Mouse (Mus musculus) thymus, adult 2 months (tissue): ENCODE measurements around the gene Aoah. TPM values are rescaled to one million over a fixed set of nuclear protein-coding genes. Genes with fewer than 3 reads are reported as not detected.

Experiments used
- DNase-seq: peaks from one replicate; pipeline ENCODE4 v3.0.0; 2021
- H3K27ac ChIP-seq: fragments of 200-500 bp; 2 replicates; pipeline ENCODE4 v1.5.1; 2012; ENCODE audit warnings: low read length, control low read depth; ENCODE audit not compliant: control insufficient read depth, insufficient read depth
- H3K27me3 ChIP-seq: fragments of 200-500 bp; 2 replicates; pipeline ENCODE4 v1.6.1; 2012; ENCODE audit warnings: mild to moderate bottlenecking, low read length, moderate library complexity, mixed read lengths; ENCODE audit not compliant: control insufficient read depth, insufficient read depth
- H3K36me3 ChIP-seq: fragments of 200-500 bp; 2 replicates; pipeline ENCODE4 v1.6.1; 2012; ENCODE audit warnings: mild to moderate bottlenecking, low read length, moderate library complexity; ENCODE audit not compliant: control insufficient read depth, insufficient read depth
- H3K4me1 ChIP-seq: fragments of 200-500 bp; replicated peaks from 2 replicates; pipeline ENCODE4 v1.6.1; 2012; ENCODE audit warnings: low read length; ENCODE audit not compliant: control insufficient read depth, insufficient read depth
- H3K4me3 ChIP-seq: fragments of 200-500 bp; 2 replicates; pipeline ENCODE4 v1.5.1; 2012; ENCODE audit warnings: mild to moderate bottlenecking, low read length, control low read depth, moderate library complexity; ENCODE audit not compliant: control insufficient read depth, insufficient read depth
- CTCF ChIP-seq: fragments of 200-500 bp; IDR thresholded peaks from 2 replicates; pipeline ENCODE4 v1.5.1; 2012; ENCODE audit warnings: mild to moderate bottlenecking, control low read depth, low read length, moderate library complexity, borderline replicate concordance; ENCODE audit not compliant: control insufficient read depth, poor library complexity, insufficient read depth; ENCODE audit errors: extremely low read depth
- POLR2A ChIP-seq: fragments of 200-500 bp; IDR thresholded peaks from 2 replicates; pipeline ENCODE4 v1.6.1; 2012; ENCODE audit warnings: mild to moderate bottlenecking, low read length, control low read depth, moderate library complexity; ENCODE audit not compliant: control insufficient read depth, poor library complexity, insufficient read depth; ENCODE audit errors: extremely low read depth
- WGBS: fragments of 180-500 bp; shearing (Covaris S2); methylation state at CpG from one replicate; pipeline ENCODE4 v1.1.7; 2018; 5-methylcytosine and 5-hydroxymethylcytosine counted together
- polyA plus RNA-seq: library from polyadenylated mRNA; depleted of rRNA; stranded (reverse); fragments of >200 nt; gene quantifications from 2 replicates; pipeline ENCODE4 v1.2.3, GENCODE M21; 2012

Aoah gene
- polyA plus RNA-seq, 1 experiment = 2.0 TPM

GRCm38 (mm10) chr13:20936016-20936415 is 142.1 kb downstream of the Aoah start:
- Histone ChIP-seq H3K27ac (no peak overlapping the region), H3K4me3 (no peak overlapping the region), H3K36me3 (no peaks in the 10 kb centered on the region), H3K4me1 (no peaks in the 10 kb centered on the region), H3K27me3 (no peaks in the 10 kb centered on the region)
- TF ChIP-seq POLR2A (no peak), CTCF (no peak)
- DNase-seq = no peak

GRCm38 (mm10) chr13:20937452-20937851 is 143.5 kb downstream of the Aoah start:
- H3K4me1 ChIP-seq = no peaks in the 10 kb centered on the region

DNA sequence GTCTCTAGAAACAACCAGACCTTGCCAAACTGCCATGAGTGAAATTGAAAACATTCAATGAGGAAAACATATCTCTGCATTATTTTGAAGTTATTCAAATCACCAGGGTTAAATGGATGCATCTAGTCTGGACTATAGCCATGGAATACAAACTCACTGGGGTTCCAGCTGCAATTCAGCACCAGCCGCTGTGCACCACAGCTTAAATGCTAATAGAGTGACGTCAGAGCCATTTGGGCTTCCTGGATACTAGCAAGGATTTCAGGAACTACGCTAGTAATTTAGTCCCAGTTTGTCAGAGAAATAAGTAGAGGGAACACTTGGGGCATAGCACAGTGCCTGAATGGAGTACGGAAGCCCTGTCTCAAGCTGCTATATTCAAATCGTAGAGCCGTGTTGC is 145.2 kb downstream of the Aoah start:
- Histone ChIP-seq H3K36me3 (no peaks in the 10 kb centered on the region), H3K27me3 (no peaks in the 10 kb centered on the region), H3K4me1 (no peaks in the 10 kb centered on the region), H3K4me3 (no peak overlapping the region), H3K27ac (no peak overlapping the region)
- 90% methylated on average over 6 of the region's 6 CpGs for WGBS
- TF ChIP-seq POLR2A = no peak
- no peak for TF ChIP-seq CTCF
- DNase-seq = no peak

More at GRCm38 (mm10) chr13:20937452-20937851, 143.5 kb downstream of the Aoah start:
- Histone ChIP-seq H3K4me3 (no peak overlapping the region), H3K27me3 (no peaks in the 10 kb centered on the region), H3K36me3 (no peaks in the 10 kb centered on the region), H3K27ac (no peak overlapping the region)
- 6% methylated on average over 5 of the region's 5 CpGs for WGBS
- TF ChIP-seq POLR2A = no peak
- peak; percentile 77; the same call in 1 of the 2 replicates for TF ChIP-seq CTCF
- DNase-seq = peak; percentile 54

DNA sequence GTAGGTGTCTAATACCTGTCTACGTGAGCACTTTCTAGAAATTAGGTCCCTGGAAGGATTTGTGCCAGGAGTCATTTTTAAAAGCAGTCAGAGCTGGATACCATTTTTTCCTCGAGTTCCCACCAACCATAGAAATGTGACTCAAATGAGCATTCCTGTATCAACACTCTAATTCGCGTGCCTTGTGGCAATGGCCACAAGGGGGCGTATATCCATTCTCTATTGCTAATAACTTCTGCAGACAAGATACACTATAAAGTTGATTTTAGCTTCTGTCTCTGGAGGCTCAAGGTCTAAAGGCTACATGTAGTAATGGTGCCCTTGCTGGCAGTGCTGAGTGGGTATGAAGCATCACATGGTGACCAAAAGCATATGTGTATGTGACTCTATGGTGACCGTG is 146.5 kb downstream of the Aoah start:
- Histone ChIP-seq H3K4me3 (no peak overlapping the region), H3K27ac (no peak overlapping the region), H3K27me3 (no peaks in the 10 kb centered on the region), H3K4me1 (no peaks in the 10 kb centered on the region), H3K36me3 (no peaks in the 10 kb centered on the region)
- 57% methylated on average over 6 of the region's 6 CpGs for WGBS
- no peak for TF ChIP-seq POLR2A
- TF ChIP-seq CTCF = no peak
- DNase-seq = peak; percentile 20

DNA sequence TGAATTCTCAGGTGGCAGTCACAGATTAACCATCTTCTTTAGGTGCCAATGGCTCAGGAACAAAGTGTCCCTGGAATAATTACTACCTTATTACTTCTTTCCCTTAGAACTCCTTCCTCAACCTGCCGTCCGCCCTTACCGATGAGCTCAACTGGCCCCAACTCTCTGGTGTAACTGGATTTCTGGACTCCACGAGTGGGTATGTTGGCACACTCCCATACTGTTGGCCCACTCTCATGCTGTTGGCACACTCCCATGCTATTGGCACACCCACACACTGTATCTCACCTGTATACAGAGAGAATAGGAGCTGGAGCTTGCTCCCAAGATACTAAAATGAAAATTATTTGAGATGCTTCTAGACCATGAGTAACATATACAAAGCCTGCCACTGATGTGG is 147.8 kb downstream of the Aoah start:
- H3K27me3 ChIP-seq = no peaks in the 10 kb centered on the region
- no peaks in the 10 kb centered on the region for H3K4me1 ChIP-seq
- TF ChIP-seq CTCF (no peak), POLR2A (no peak)
- no peak overlapping the region for H3K27ac ChIP-seq
- H3K36me3 ChIP-seq = no peaks in the 10 kb centered on the region
- no peak for DNase-seq
- WGBS = 96% methylated on average over 4 of the region's 4 CpGs
- H3K4me3 ChIP-seq = no peak overlapping the region

- WGBS = 95% methylated on average over 3 of the region's 3 CpGs
- no peak overlapping the region for H3K4me3 ChIP-seq
- H3K27ac ChIP-seq = no peak overlapping the region
- H3K4me1 ChIP-seq = no peaks in the 10 kb centered on the region
- H3K36me3 ChIP-seq = no peaks in the 10 kb centered on the region
- DNase-seq = no peak
- no peak for TF ChIP-seq POLR2A
- no peak for TF ChIP-seq CTCF
- no peaks in the 10 kb centered on the region for H3K27me3 ChIP-seq
Measured at GRCm38 (mm10) chr13:20963086-20963485, 169.2 kb downstream of the Aoah start.

GRCm38 (mm10) chr13:20981234-20982230 is 187.6 kb downstream of the Aoah start:
- 92% methylated on average over 8 of the region's 8 CpGs for WGBS
- no peaks in the 10 kb centered on the region for H3K27me3 ChIP-seq
- no peaks in the 10 kb centered on the region for H3K4me1 ChIP-seq
- DNase-seq = no peak
- no peak overlapping the region for H3K4me3 ChIP-seq
- H3K36me3 ChIP-seq = no peaks in the 10 kb centered on the region
- TF ChIP-seq POLR2A (no peak), CTCF (no peak)
- no peak overlapping the region for H3K27ac ChIP-seq
